Mouse (Mus musculus) liver, embryonic 15.5 days (tissue): Measurements from ENCODE around the gene Specc1l. TPM values are rescaled to one million over a fixed set of nuclear protein-coding genes. Genes with fewer than 3 reads are reported as not detected.
A peak's percentile ranks its signal among the peaks of the same experiment; 100 is the strongest.

Experiments
- ATAC-seq: fragments of 200-750 bp; cut with Nextera tagmentation; 2 replicates; pipeline ENCODE4 v1.8.0; 2017; ENCODE audit warnings: moderate number of reproducible peaks, mild to moderate bottlenecking, moderate library complexity; ENCODE audit not compliant: insufficient read depth
- H3K27ac ChIP-seq: fragments of 300-500 bp; sonication (generic); replicated peaks from 2 replicates; pipeline ENCODE4 v1.5.1; 2015; ENCODE audit warnings: mild to moderate bottlenecking, inconsistent platforms
- H3K27me3 ChIP-seq: fragments of 300-500 bp; sonication (generic); 2 replicates; pipeline ENCODE4 v1.6.1; 2015; ENCODE audit warnings: mild to moderate bottlenecking, inconsistent platforms
- H3K36me3 ChIP-seq: fragments of 300-500 bp; sonication (generic); replicated peaks from 2 replicates; pipeline ENCODE4 v1.6.1; 2015; ENCODE audit warnings: moderate library complexity, mild to moderate bottlenecking, inconsistent platforms
- H3K4me1 ChIP-seq: fragments of 300-500 bp; sonication (generic); replicated peaks from 2 replicates; pipeline ENCODE4 v1.6.1; 2015; ENCODE audit warnings: inconsistent platforms
- H3K4me2 ChIP-seq: fragments of 300-500 bp; sonication (generic); 2 replicates; pipeline ENCODE4 v1.6.1; 2015; ENCODE audit warnings: moderate library complexity, mild to moderate bottlenecking, inconsistent platforms
- H3K4me3 ChIP-seq: fragments of 300-500 bp; sonication (generic); replicated peaks from 2 replicates; pipeline ENCODE4 v1.5.1; 2015; ENCODE audit warnings: mild to moderate bottlenecking, inconsistent platforms
- H3K9ac ChIP-seq: fragments of 300-500 bp; sonication (generic); 2 replicates; pipeline ENCODE4 v1.6.1; 2015; ENCODE audit warnings: moderate library complexity, mild to moderate bottlenecking, inconsistent platforms
- H3K9me3 ChIP-seq: fragments of 300-500 bp; sonication (generic); replicated peaks from 2 replicates; pipeline ENCODE4 v1.6.1; 2016; ENCODE audit warnings: inconsistent platforms
- WGBS: fragments of 180-500 bp; shearing (Covaris S2); methylation state at CpG from one replicate; pipeline ENCODE4 v1.1.7; 2015; ENCODE audit warnings: mixed read lengths; ENCODE audit not compliant: insufficient replicate concordance; 5-methylcytosine and 5-hydroxymethylcytosine counted together
- polyA plus RNA-seq: library from polyadenylated mRNA; unstranded; fragments of >200 nt; fragmentation: Nextera tagmentation; extraction: Ambion mirVana; gene quantifications from 2 replicates; pipeline ENCODE4 v1.2.1, GENCODE M21; 2015

The Specc1l gene
- polyA plus RNA-seq, 1 experiment from 2014 or later, result 5.0 TPM

DNA sequence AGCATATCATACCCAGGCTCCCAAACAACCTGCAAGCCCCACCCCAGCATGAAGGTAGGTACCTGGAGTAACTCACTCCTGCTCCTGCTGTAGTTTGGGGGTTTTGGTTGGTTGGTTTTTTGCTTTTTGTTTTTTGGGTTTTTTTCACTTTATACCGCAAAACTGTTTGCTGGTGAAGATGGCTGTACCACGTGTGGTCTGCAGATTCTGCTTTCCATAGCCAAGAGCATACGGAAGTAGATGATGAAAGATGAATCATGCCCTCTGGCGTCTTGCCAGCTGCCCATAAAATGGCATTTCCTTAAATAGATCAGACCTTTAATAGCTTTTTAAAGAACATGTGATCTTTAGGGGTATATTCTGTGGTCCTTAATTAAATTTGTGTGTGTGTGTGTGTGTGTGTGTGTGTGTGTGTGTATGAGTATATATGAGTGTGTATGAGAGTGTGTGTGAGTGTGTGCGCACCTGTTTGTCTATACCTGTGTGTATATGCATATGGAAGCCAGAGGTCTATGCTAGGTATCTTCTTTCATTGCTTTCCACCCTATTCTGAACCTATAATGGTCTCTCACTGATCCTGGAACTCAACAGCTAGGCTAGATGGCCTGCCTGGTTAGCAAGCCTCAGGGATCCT, 88.0 kb downstream of the Specc1l start:
- WGBS, result 54% methylated on average over 5 of the region's 5 CpGs
- peaks cover 4% of the 10 kb centered on the region; the same call in 1 of the 2 replicates for H3K36me3 ChIP-seq
- no peak for ATAC-seq
- no peak overlapping the region for H3K4me2 ChIP-seq
- H3K27me3 ChIP-seq, result no peaks in the 10 kb centered on the region
- H3K4me1 ChIP-seq, result peaks cover 33% of the 10 kb centered on the region
- no peak overlapping the region for H3K27ac ChIP-seq
- H3K9ac ChIP-seq, result no peak overlapping the region
- H3K9me3 ChIP-seq, result no peaks in the 10 kb centered on the region
- H3K4me3 ChIP-seq, result no peak overlapping the region

DNA sequence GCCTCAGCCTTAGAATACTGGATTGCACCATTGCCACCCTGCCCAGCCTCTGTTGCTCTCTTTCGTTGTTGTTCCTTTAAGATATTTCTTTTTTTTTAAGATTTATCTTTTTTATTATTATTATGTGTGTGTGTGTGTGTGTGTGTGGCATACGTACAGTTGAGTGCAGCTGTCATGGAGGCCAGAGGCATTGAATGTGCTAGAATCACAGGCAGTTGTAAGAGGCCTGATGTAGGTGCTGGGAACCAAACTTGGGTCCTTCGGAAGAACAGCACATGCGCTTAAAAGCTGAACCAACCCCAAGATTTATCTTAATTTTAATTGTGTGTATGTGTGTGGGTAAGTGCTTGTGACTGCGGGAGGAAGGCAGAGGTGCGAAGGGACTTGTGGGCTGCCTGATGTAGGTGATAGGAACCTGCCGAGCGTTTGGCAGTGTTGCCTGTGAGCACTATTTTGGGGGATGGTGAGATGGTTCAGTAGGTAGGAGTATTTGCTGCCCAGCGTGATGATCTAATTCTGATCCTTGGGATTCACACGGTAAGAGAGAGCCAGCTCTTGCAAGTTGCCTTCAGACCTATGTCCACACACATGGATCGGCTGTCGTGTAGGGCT, 89.4 kb downstream of the Specc1l start:
- Histone ChIP-seq H3K9me3 (no peaks in the 10 kb centered on the region), H3K27me3 (no peaks in the 10 kb centered on the region), H3K4me1 (peaks cover 35% of the 10 kb centered on the region), H3K4me2 (no peak overlapping the region), H3K36me3 (peaks cover 7% of the 10 kb centered on the region; the same call in 1 of the 2 replicates), H3K9ac (no peak overlapping the region), H3K27ac (0 out of 2 replicates have a peak overlapping the region, but pooled peaks have one; percentile 14), H3K4me3 (no peak overlapping the region)
- 37% methylated on average over 12 of the region's 12 CpGs for WGBS
- no peak for ATAC-seq

DNA sequence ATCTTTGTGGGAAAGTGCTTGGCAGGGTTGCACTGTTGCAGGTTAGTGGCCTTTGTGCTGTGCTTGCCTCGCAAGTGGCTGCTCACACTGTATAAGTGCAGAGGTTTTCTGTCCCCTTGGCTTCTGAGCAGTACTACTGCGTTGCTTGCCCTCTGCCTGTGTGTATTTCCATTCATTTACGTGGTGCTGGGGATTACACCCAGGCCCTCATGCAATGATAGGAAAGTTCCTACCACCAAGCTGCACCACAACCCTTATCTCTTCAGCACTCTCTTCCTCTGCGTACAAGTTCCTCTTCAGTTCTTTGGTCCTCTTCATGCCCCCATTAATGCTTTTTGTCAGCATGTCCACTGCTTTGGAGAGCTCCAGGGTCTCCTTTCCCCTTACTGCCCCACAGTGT, 90.1 kb downstream of the Specc1l start:
- Histone ChIP-seq H3K9ac (no peak overlapping the region), H3K4me1 (peaks cover 39% of the 10 kb centered on the region), H3K27ac (0 out of 2 replicates have a peak overlapping the region, but pooled peaks have one; percentile 14), H3K4me3 (no peak overlapping the region), H3K36me3 (peaks cover 7% of the 10 kb centered on the region; the same call in 1 of the 2 replicates), H3K4me2 (no peak overlapping the region), H3K27me3 (no peaks in the 10 kb centered on the region), H3K9me3 (no peaks in the 10 kb centered on the region)
- peak; percentile 63 for ATAC-seq
- 4% methylated on average over 4 of the region's 4 CpGs for WGBS

DNA sequence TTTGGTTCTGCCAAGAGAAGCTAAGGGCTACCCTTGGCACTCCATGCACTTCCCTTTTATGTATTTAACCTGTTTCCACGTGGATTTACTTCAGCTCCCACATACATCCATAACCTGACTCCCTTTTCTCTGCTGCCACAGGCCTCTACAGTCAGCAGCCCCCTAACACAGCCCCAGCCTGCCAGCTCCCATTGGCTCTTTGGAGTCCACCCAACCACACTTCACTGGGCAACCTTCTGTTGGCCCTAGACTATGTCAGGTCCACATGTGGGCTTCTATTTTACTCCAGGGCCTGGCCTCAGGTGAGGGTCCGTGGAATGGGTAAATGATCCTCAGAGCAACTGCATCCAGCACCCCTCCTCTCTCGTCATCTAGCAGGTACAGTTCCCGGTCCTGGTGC, 90.7 kb downstream of the Specc1l start:
- Histone ChIP-seq H3K4me1 (peaks cover 45% of the 10 kb centered on the region), H3K27ac (0 out of 2 replicates have a peak overlapping the region, but pooled peaks have one; percentile 19), H3K4me3 (no peak overlapping the region), H3K9me3 (no peaks in the 10 kb centered on the region), H3K36me3 (peaks cover 12% of the 10 kb centered on the region; the same call in 1 of the 2 replicates), H3K27me3 (no peaks in the 10 kb centered on the region), H3K4me2 (no peak overlapping the region), H3K9ac (no peak overlapping the region)
- ATAC-seq, result no peak
- 49% methylated on average over 4 of the region's 4 CpGs for WGBS

DNA sequence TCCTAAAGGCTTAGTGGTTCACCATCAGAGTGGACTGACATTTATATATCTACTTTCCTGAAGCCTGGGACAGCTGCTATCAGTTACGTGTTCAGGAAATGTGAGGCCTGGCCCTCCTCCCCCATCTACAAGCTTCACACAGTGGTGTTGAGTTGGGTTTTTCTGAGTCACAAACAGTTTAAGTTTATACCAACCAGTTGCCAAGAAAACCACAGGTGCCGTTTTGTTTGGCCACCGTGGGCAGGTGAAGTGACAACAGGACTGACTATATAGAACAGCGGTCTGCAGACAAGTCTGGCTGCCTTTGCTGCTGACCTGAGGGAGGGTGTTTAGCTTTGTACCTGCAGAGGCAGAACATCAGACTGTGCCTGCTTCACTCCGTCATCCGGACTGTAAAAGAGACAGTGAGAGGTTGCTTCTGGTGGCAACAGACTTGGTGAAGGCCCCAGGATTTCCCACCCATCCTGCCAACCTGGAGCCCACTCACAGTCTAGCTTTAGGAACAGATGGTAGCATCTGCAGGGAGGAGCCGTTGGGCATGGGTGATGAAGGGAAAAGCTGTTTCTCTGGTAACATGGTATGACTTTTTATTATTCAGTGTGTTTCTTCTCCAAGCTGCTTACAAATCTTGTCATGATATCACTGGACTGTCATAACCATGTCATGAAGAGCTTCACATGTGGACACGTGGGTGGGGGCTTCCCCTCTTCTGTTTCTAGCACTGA, 91.6 kb downstream of the Specc1l start:
- peaks cover 18% of the 10 kb centered on the region for H3K36me3 ChIP-seq
- peaks cover 46% of the 10 kb centered on the region for H3K4me1 ChIP-seq
- no peak overlapping the region for H3K9ac ChIP-seq
- no peak overlapping the region for H3K4me3 ChIP-seq
- H3K27me3 ChIP-seq, result no peaks in the 10 kb centered on the region
- no peaks in the 10 kb centered on the region for H3K9me3 ChIP-seq
- 36% methylated on average over 8 of the region's 8 CpGs for WGBS
- H3K4me2 ChIP-seq, result no peak overlapping the region
- H3K27ac ChIP-seq, result no peak overlapping the region
- no peak for ATAC-seq

DNA sequence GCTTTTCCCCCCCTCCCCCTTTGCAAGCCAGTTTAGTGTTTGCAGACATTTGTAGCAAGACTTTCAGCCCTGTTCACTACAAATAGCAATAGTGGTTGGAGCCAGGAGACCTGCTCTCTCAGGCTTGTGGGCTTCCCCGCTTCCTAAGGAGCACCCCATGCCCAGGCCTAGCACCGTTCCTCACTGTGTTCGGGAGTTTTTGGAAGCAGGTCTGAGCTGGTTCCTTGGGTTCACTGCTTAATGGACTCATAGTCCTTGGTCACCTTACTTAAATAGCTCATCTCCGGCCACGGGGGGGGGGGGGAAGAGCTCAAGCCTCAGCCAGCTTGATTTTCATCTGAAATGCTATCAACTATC, 92.2 kb downstream of the Specc1l start:
- Histone ChIP-seq H3K4me2 (no peak overlapping the region), H3K9me3 (no peaks in the 10 kb centered on the region), H3K36me3 (peaks cover 19% of the 10 kb centered on the region), H3K27ac (no peak overlapping the region; the same call in 1 of the 2 replicates), H3K27me3 (no peaks in the 10 kb centered on the region), H3K4me1 (peaks cover 46% of the 10 kb centered on the region), H3K9ac (no peak overlapping the region), H3K4me3 (no peak overlapping the region)
- 54% methylated on average over 5 of the region's 5 CpGs for WGBS
- ATAC-seq, result no peak

DNA sequence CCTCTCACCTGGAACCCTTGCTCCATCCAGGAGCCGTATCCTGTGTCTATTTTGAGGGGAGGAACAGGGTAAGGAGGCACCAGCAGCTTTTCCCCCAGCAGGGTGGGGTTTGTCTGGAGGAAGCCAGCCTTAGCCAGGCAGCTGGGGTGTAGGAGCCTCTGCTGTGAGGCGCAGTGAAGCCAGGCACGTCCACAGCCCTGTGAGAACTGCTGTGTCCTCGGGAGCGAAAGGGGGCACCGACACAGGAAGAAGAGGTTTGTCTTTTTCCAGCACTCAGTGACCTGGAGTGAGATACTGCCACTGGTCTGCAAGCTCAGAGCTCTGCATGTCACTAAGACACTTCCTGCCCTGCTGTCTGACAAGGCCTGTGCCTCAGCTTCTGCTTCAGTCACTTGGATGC, 92.5 kb downstream of the Specc1l start:
- no peaks in the 10 kb centered on the region for H3K27me3 ChIP-seq
- ATAC-seq, result peak; percentile 45; the same call in 1 of the 2 replicates
- no peak overlapping the region for H3K4me2 ChIP-seq
- no peak overlapping the region for H3K9ac ChIP-seq
- H3K9me3 ChIP-seq, result no peaks in the 10 kb centered on the region
- WGBS, result 17% methylated on average over 6 of the region's 6 CpGs
- peaks cover 23% of the 10 kb centered on the region for H3K36me3 ChIP-seq
- no peak overlapping the region for H3K4me3 ChIP-seq
- no peak overlapping the region; the same call in 1 of the 2 replicates for H3K27ac ChIP-seq
- H3K4me1 ChIP-seq, result peaks cover 46% of the 10 kb centered on the region

DNA sequence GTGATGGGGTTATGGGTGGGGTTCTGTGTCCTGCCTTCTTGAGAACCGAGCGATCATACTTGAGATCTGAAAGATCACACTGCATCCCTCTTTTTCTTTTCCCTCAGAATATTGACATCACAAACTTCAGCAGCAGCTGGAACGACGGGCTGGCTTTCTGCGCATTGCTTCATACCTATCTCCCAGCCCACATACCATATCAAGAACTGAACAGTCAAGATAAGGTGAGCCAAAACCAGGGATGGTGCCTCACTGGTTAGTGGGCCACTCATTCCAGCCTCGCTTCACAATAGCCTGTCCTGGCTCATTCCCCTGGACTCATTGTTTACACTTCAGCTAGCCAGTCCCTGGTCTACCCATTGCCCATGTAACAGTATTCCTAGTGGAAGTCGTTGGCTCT, 95.3 kb downstream of the Specc1l start:
- H3K27ac ChIP-seq, result no peak overlapping the region
- H3K9me3 ChIP-seq, result no peaks in the 10 kb centered on the region
- H3K4me3 ChIP-seq, result no peak overlapping the region
- peaks cover 35% of the 10 kb centered on the region for H3K36me3 ChIP-seq
- 35% methylated on average over 7 of the region's 7 CpGs for WGBS
- H3K9ac ChIP-seq, result no peak overlapping the region
- no peak for ATAC-seq
- no peak overlapping the region for H3K4me2 ChIP-seq
- H3K4me1 ChIP-seq, result peaks cover 30% of the 10 kb centered on the region
- no peaks in the 10 kb centered on the region for H3K27me3 ChIP-seq

DNA sequence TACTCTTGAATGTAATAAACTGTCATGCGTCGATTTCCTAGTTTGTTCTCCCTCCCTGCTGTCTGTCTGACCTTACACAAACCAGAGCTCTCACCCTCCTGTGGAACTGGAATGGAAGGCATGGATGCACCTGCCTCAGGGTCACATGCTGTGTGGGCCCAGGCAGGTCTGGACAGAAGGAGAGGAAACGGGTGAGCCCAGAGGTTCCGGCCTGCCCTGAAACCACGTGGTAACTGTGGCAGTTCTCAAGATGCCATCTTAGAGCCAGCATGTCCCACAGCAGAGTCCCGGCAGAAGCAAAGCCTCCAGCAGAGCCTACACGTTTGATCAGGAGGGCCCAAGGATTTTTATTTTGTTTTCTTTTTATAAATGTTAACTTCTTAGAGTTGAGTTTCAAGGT, 100.5 kb downstream of the Specc1l start:
- no peak for ATAC-seq
- no peak overlapping the region for H3K27ac ChIP-seq
- H3K36me3 ChIP-seq, result peaks cover 29% of the 10 kb centered on the region
- peaks cover 35% of the 10 kb centered on the region for H3K4me1 ChIP-seq
- H3K9ac ChIP-seq, result no peak overlapping the region
- H3K4me3 ChIP-seq, result no peak overlapping the region
- H3K9me3 ChIP-seq, result no peaks in the 10 kb centered on the region
- WGBS, result 45% methylated on average over 7 of the region's 7 CpGs
- no peak overlapping the region for H3K4me2 ChIP-seq
- peaks cover 18% of the 10 kb centered on the region for H3K27me3 ChIP-seq

DNA sequence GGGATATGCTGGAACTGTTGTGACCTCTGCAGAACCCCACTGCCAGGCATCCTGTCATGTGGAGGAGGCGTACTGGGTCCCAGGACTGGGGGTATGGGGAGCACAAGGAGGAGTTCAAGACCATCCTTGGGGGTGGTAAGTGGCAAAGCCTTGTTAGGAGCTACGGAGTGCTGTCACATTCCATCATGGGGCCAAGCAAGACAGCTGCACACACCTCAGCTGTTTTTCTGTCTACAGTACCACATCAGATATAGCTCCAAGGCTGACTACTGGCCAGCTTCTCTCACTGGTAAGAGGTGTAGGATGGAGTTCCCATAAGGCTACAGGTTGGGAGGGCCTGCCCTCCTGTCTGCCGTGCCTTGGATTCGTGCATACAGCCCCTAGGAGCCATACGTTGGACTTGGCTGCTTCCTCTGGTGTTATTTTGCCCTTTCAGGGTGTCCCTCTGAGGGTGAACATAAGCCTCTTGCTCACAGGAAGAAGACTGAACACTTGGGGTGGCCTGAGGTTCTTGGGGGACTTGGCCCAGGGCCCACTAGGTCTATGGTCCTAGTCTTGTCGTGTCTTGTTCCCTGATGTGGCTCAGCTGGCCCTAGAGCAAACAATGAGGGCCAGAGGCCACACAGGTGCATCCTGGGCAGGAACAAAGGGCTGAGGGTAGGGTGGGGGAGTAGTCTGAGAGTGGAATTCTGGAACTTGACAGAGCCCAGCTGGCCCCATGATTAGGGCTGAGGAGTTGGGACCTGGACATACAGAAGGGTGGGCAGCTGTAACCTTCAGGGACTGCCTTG, 102.5 kb downstream of the Specc1l start:
- no peak overlapping the region for H3K4me2 ChIP-seq
- H3K4me1 ChIP-seq, result peaks cover 40% of the 10 kb centered on the region
- no peak overlapping the region for H3K4me3 ChIP-seq
- 0 out of 2 replicates have a peak, but pooled peaks have one; percentile 16 for ATAC-seq
- no peak overlapping the region for H3K27ac ChIP-seq
- peaks cover 16% of the 10 kb centered on the region for H3K36me3 ChIP-seq
- no peaks in the 10 kb centered on the region for H3K9me3 ChIP-seq
- peaks cover 38% of the 10 kb centered on the region for H3K27me3 ChIP-seq
- whole genome bisulfite sequencing, result 55% methylated on average over 6 of the region's 6 CpGs
- no peak overlapping the region for H3K9ac ChIP-seq
